Mouse (Mus musculus): Measurements from ENCODE around the gene Plvap.
"Not testable (repeated sequence)": the region's sequence is repeated elsewhere in the genome, so short reads cannot be mapped to it uniquely, and the experiment has no call there.

Plvap gene

GRCm38 (mm10) chr8:71526272-71526671, 14.7 kb upstream of the Plvap start:
- no peak for DNase-seq (ENCODE audit: low spot score in 2 of 2)

GRCm38 (mm10) chr8:71525226-71526050, 13.9 kb upstream of the Plvap start, which contains the start of gene Ccdc194:
Gene Ccdc194, minus strand, starts transcription at chr8:71525711.
- DNase-seq (ENCODE audit: low spot score in 2 of 2): no peak

GRCm38 (mm10) chr8:71521634-71522033, 10.1 kb upstream of the Plvap start:
- DNase-seq (ENCODE audit: low spot score in 2 of 2): peak; percentile 91 to 92

- not testable (repeated sequence) for DNase-seq (ENCODE audit: low spot score in 2 of 2)
These were observed 7.7 kb upstream of the Plvap start for GRCm38 (mm10) chr8:71519037-71519825.

- DNase-seq (ENCODE audit: low spot score in 2 of 2): no peak
These were observed 5.2 kb upstream of the Plvap start for GRCm38 (mm10) chr8:71516786-71517185.

- no peak for DNase-seq (ENCODE audit: low spot score in 2 of 2)
These were observed 3.5 kb upstream of the Plvap start for GRCm38 (mm10) chr8:71515043-71515442.

GRCm38 (mm10) chr8:71513018-71513754, 1.6 kb upstream of the Plvap start:
- no peak for DNase-seq (ENCODE audit: low spot score in 2 of 2)

- no peak for DNase-seq (ENCODE audit: low spot score in 2 of 2)
These were observed 2.2 kb downstream of the Plvap start for GRCm38 (mm10) chr8:71509316-71509715.

- DNase-seq (ENCODE audit: low spot score in 2 of 2): peak; percentile 77 to 89
These were observed 3.9 kb downstream of the Plvap start for GRCm38 (mm10) chr8:71507589-71508104.

GRCm38 (mm10) chr8:71505979-71506378, 5.6 kb downstream of the Plvap start:
- no peak for DNase-seq (ENCODE audit: low spot score in 2 of 2)

- DNase-seq (ENCODE audit: low spot score in 2 of 2): no peak
These were observed 6.2 kb downstream of the Plvap start for GRCm38 (mm10) chr8:71505326-71505725.

GRCm38 (mm10) chr8:71504349-71504748, 7.2 kb downstream of the Plvap start:
- DNase-seq (ENCODE audit: low spot score in 2 of 2): no peak

GRCm38 (mm10) chr8:71498816-71499690, 12.5 kb downstream of the Plvap start:
- DNase-seq (ENCODE audit: low spot score in 2 of 2): no peak

GRCm38 (mm10) chr8:71497881-71498501, 13.6 kb downstream of the Plvap start:
- no peak for DNase-seq (ENCODE audit: low spot score in 2 of 2)

GRCm38 (mm10) chr8:71497077-71497645, 14.4 kb downstream of the Plvap start:
- DNase-seq (ENCODE audit: low spot score in 2 of 2): no peak

- no peak for DNase-seq (ENCODE audit: low spot score in 2 of 2)
These were observed 15.1 kb downstream of the Plvap start for GRCm38 (mm10) chr8:71496481-71496880.

- DNase-seq (ENCODE audit: low spot score in 2 of 2): no peak
These were observed 15.7 kb downstream of the Plvap start for GRCm38 (mm10) chr8:71495811-71496210.

- peak; percentile 83 to 86 for DNase-seq (ENCODE audit: low spot score in 2 of 2)
These were observed 16.5 kb downstream of the Plvap start for GRCm38 (mm10) chr8:71495039-71495438.

GRCm38 (mm10) chr8:71488454-71488853, 23.1 kb downstream of the Plvap start:
- DNase-seq (ENCODE audit: low spot score in 2 of 2): peak; percentile 85 to 91

All from right cerebral cortex, adult 2 months (tissue).